Mouse (Mus musculus) frontal cortex, postnatal 36 days (tissue): ENCODE results near the gene Ndufs2.

Experiments used
- DNase-seq, 2 experiments: peaks; one replicate each; pipeline ENCODE4 v3.0.0; 2022; ENCODE audit warnings: low spot score in 2 of 2

Gene Ndufs2

GRCm38 (mm10) chr1:171195887-171196397, 55.2 kb downstream of the Ndufs2 start, which contains the start of gene Pcp4l1:
TSS of gene Pcp4l1 (minus strand) at chr1:171196268.
- DNase-seq = peak; percentile 57 to 58

GRCm38 (mm10) chr1:171195046-171195822, 56.0 kb downstream of the Ndufs2 start:
- DNase-seq = no peak

- no peak for DNase-seq
These were observed 57.0 kb downstream of the Ndufs2 start for GRCm38 (mm10) chr1:171193911-171194830.

- no peak for DNase-seq
These were observed 57.9 kb downstream of the Ndufs2 start for GRCm38 (mm10) chr1:171193093-171193840.

- DNase-seq = no peak
These were observed 58.9 kb downstream of the Ndufs2 start for GRCm38 (mm10) chr1:171192283-171192682.

GRCm38 (mm10) chr1:171190832-171191231, 60.4 kb downstream of the Ndufs2 start:
- DNase-seq = no peak

- DNase-seq = no peak
These were observed 61.6 kb downstream of the Ndufs2 start for GRCm38 (mm10) chr1:171189476-171190114.

GRCm38 (mm10) chr1:171189046-171189445, 62.1 kb downstream of the Ndufs2 start:
- no peak for DNase-seq

GRCm38 (mm10) chr1:171187851-171188700, 63.1 kb downstream of the Ndufs2 start:
- DNase-seq = no peak

- DNase-seq = no peak
These were observed 65.5 kb downstream of the Ndufs2 start for GRCm38 (mm10) chr1:171185655-171186054.
